Mouse (Mus musculus) kidney, postnatal 0 days (tissue): Measurements from ENCODE around the gene Pparg. TPM values are rescaled to one million over a fixed set of nuclear protein-coding genes. Genes with fewer than 3 reads are reported as not detected.
A peak's percentile ranks its signal among the peaks of the same experiment; 100 is the strongest.

Experiments
- ATAC-seq: fragments of 200-750 bp; cut with Nextera tagmentation; replicated peaks from 2 replicates; pipeline ENCODE4 v1.8.0; 2017; ENCODE audit warnings: low read depth, moderate number of reproducible peaks, moderate TSS enrichment, moderate library complexity; ENCODE audit not compliant: low FRiP score
- DNase-seq: peaks from one replicate; pipeline ENCODE4 v3.0.0-alpha.2; 2016; ENCODE audit warnings: low spot score
- H3K27ac ChIP-seq: fragments of 300-500 bp; sonication (generic); 2 replicates; pipeline ENCODE4 v1.5.1; 2014; ENCODE audit warnings: mild to moderate bottlenecking
- H3K27me3 ChIP-seq: fragments of 300-500 bp; sonication (generic); 2 replicates; pipeline ENCODE4 v1.6.1; 2014; ENCODE audit warnings: low read length, mixed read lengths; ENCODE audit not compliant: insufficient read depth
- H3K36me3 ChIP-seq: fragments of 300-500 bp; sonication (generic); 2 replicates; pipeline ENCODE4 v1.6.1; 2014; ENCODE audit warnings: low read length, mixed read lengths; ENCODE audit not compliant: insufficient read depth
- H3K4me1 ChIP-seq: fragments of 300-500 bp; sonication (generic); replicated peaks from 2 replicates; pipeline ENCODE4 v1.6.1; 2014; ENCODE audit warnings: antibody characterized with exemption, low read length, mixed read lengths; ENCODE audit not compliant: insufficient read depth
- H3K4me2 ChIP-seq: fragments of 300-500 bp; sonication (generic); 2 replicates; pipeline ENCODE4 v1.6.1; 2014; ENCODE audit warnings: mild to moderate bottlenecking, low read length, moderate library complexity, mixed read lengths
- H3K4me3 ChIP-seq: fragments of 300-500 bp; sonication (generic); replicated peaks from 2 replicates; pipeline ENCODE4 v1.5.1; 2014; ENCODE audit warnings: low read depth, low read length
- H3K9ac ChIP-seq: fragments of 300-500 bp; sonication (generic); 2 replicates; pipeline ENCODE4 v1.6.1; 2014; ENCODE audit warnings: low read depth, low read length
- H3K9me3 ChIP-seq: fragments of 300-500 bp; sonication (generic); replicated peaks from 2 replicates; pipeline ENCODE4 v1.6.1; 2016; ENCODE audit warnings: low read length, inconsistent platforms, mixed read lengths
- CTCF ChIP-seq: IDR thresholded peaks from 2 replicates; pipeline ENCODE4 v1.5.1; 2016; ENCODE audit warnings: antibody characterized with exemption, low read depth, mild to moderate bottlenecking, moderate library complexity
- WGBS: fragments of 180-500 bp; shearing (Covaris S2); extraction: QIAGEN DNeasy Blood & Tissue Kit; methylation state at CpG from one replicate; pipeline ENCODE4 v1.1.7; 2014; 5-methylcytosine and 5-hydroxymethylcytosine counted together
- polyA plus RNA-seq: library from polyadenylated mRNA; unstranded; fragments of >200 nt; fragmentation: Nextera tagmentation; extraction: Ambion mirVana; gene quantifications from 2 replicates; pipeline ENCODE4 v1.2.1, GENCODE M21; 2015

Pparg gene
- polyA plus RNA-seq, 1 experiment from 2014 or later = 8.0 TPM

GRCm38 (mm10) chr6:115465876-115466275, 105.1 kb downstream of the Pparg start:
- DNase-seq (no peak), ATAC-seq (no peak)
- Histone ChIP-seq H3K4me1 (peaks cover 6% of the 10 kb centered on the region; the same call in 1 of the 2 replicates), H3K4me3 (no peak overlapping the region), H3K9ac (no peak overlapping the region), H3K9me3 (no peaks in the 10 kb centered on the region), H3K36me3 (no peaks in the 10 kb centered on the region), H3K27me3 (no peaks in the 10 kb centered on the region), H3K27ac (no peak overlapping the region), H3K4me2 (no peak overlapping the region)
- TF ChIP-seq CTCF = no peak
- 25% methylated on average over 4 of the region's 4 CpGs for WGBS

GRCm38 (mm10) chr6:115466601-115467000, 105.8 kb downstream of the Pparg start:
- Histone ChIP-seq H3K36me3 (no peaks in the 10 kb centered on the region), H3K9me3 (no peaks in the 10 kb centered on the region), H3K9ac (no peak overlapping the region), H3K4me3 (no peak overlapping the region), H3K27ac (no peak overlapping the region), H3K27me3 (no peaks in the 10 kb centered on the region), H3K4me1 (peaks cover 6% of the 10 kb centered on the region; the same call in 1 of the 2 replicates), H3K4me2 (no peak overlapping the region)
- DNase-seq = no peak
- 70% methylated on average over 3 of the region's 3 CpGs for WGBS
- ATAC-seq = no peak
- no peak for TF ChIP-seq CTCF

- Histone ChIP-seq H3K9me3 (no peaks in the 10 kb centered on the region), H3K27ac (no peak overlapping the region), H3K9ac (no peak overlapping the region), H3K4me1 (no peaks in the 10 kb centered on the region), H3K4me2 (no peak overlapping the region), H3K4me3 (no peak overlapping the region), H3K36me3 (no peaks in the 10 kb centered on the region), H3K27me3 (no peaks in the 10 kb centered on the region)
- no peak for TF ChIP-seq CTCF
- no peak for DNase-seq
- WGBS = 58% methylated on average over 3 of the region's 3 CpGs
- ATAC-seq = no peak
These were observed 109.2 kb downstream of the Pparg start for GRCm38 (mm10) chr6:115469666-115470581.

DNA sequence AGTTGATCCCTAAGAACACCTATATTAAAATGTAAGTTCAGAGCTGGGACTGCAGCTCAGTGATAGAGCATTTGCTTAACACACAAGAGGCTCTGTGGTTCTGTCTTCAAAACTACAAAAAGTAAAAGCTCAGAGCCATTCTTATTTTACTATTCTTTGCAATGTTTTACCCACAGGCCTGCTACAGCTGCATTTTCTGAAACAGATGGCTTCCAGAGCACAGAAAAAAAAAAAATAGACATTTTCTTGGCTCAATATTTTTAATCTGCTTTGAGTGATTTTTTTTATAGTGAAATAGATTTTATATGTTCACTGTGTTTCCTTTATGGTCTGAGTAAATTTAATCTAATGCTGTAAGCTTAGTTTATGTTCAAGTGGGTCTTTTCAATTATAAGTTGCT, 111.2 kb downstream of the Pparg start:
- no peak for TF ChIP-seq CTCF
- no peak for ATAC-seq
- no peaks in the 10 kb centered on the region for H3K9me3 ChIP-seq
- no peak overlapping the region for H3K4me2 ChIP-seq
- H3K27me3 ChIP-seq = no peaks in the 10 kb centered on the region
- H3K9ac ChIP-seq = no peak overlapping the region
- H3K27ac ChIP-seq = no peak overlapping the region
- H3K4me3 ChIP-seq = no peak overlapping the region
- peak; percentile 35 for DNase-seq
- no peaks in the 10 kb centered on the region for H3K36me3 ChIP-seq
- no peaks in the 10 kb centered on the region; the same call in 1 of the 2 replicates for H3K4me1 ChIP-seq

- H3K9ac ChIP-seq = no peak overlapping the region
- no peaks in the 10 kb centered on the region for H3K36me3 ChIP-seq
- no peaks in the 10 kb centered on the region for H3K9me3 ChIP-seq
- no peaks in the 10 kb centered on the region for H3K27me3 ChIP-seq
- no peak overlapping the region for H3K4me3 ChIP-seq
- DNase-seq (peak; percentile 27), ATAC-seq (no peak)
- WGBS = 46% methylated on average over 7 of the region's 7 CpGs
- no peak for TF ChIP-seq CTCF
- H3K4me1 ChIP-seq = peaks cover 9% of the 10 kb centered on the region; the same call in 1 of the 2 replicates
- no peak overlapping the region for H3K4me2 ChIP-seq
- no peak overlapping the region for H3K27ac ChIP-seq
These were observed 116.4 kb downstream of the Pparg start for GRCm38 (mm10) chr6:115477081-115477695.

DNA sequence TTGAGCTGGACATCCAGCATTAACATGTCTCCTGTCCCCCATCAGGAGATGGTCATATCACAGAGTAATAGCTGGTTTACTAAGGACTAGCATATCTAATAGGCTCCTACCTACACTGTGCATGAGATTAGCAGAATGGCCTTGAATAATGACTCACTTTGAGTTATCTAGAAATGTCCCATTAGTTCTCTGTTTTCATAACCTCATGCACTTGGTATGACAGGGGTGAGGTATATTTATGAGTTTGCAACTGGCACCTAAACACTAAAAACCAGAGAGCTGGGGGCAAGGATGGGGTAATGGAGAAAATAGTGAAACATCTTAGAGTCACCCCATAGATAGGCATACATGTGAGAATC, 119.2 kb downstream of the Pparg start:
- H3K27ac ChIP-seq = no peak overlapping the region
- ATAC-seq (no peak), DNase-seq (no peak)
- no peak overlapping the region for H3K9ac ChIP-seq
- H3K4me3 ChIP-seq = no peak overlapping the region
- H3K36me3 ChIP-seq = no peaks in the 10 kb centered on the region
- H3K27me3 ChIP-seq = no peaks in the 10 kb centered on the region
- H3K4me2 ChIP-seq = no peak overlapping the region
- H3K4me1 ChIP-seq = peaks cover 9% of the 10 kb centered on the region; the same call in 1 of the 2 replicates
- TF ChIP-seq CTCF = no peak
- H3K9me3 ChIP-seq = no peaks in the 10 kb centered on the region
